Mouse (Mus musculus) liver, embryonic 14.5 days (tissue): ENCODE data around the gene Prss44. TPM values are rescaled to one million over a fixed set of nuclear protein-coding genes. Genes with fewer than 3 reads are reported as not detected.

Experiments used
- ATAC-seq: fragments of 200-750 bp; cut with Nextera tagmentation; 2 replicates; pipeline ENCODE4 v1.8.0; 2017; ENCODE audit warnings: moderate number of reproducible peaks, mild to moderate bottlenecking, moderate library complexity; ENCODE audit not compliant: insufficient read depth
- DNase-seq, 3 experiments: peaks; one replicate each; pipeline ENCODE4 v3.0.0-alpha.2; 2012 to 2013; ENCODE audit warnings: low read depth in 3 of 3, low spot score in 3 of 3
- H3K27ac ChIP-seq: fragments of 300-500 bp; sonication (generic); 2 replicates; pipeline ENCODE4 v1.5.1; 2014; ENCODE audit warnings: moderate library complexity, mild to moderate bottlenecking, control low read depth, inconsistent platforms
- H3K27me3 ChIP-seq: fragments of 300-500 bp; sonication (generic); 2 replicates; pipeline ENCODE4 v1.6.1; 2014; ENCODE audit warnings: mild to moderate bottlenecking, low read length, moderate library complexity; ENCODE audit not compliant: control insufficient read depth, insufficient read depth
- H3K36me3 ChIP-seq: fragments of 300-500 bp; sonication (generic); replicated peaks from 2 replicates; pipeline ENCODE4 v1.6.1; 2014; ENCODE audit warnings: low read depth; ENCODE audit not compliant: control insufficient read depth, insufficient read depth
- H3K4me1 ChIP-seq, 2 experiments: fragments of 200-500 bp in 1 of 2; fragments of 300-500 bp in 1 of 2; sonication (generic) in 1 of 2; replicated peaks; 2 replicates each; pipeline ENCODE4 v1.6.1; 2012 to 2014; ENCODE audit warnings: antibody characterized with exemption in 1 of 2, inconsistent platforms in 1 of 2, low read length in 1 of 2; ENCODE audit not compliant: control insufficient read depth in 2 of 2, insufficient read depth in 2 of 2
- H3K4me2 ChIP-seq: fragments of 300-500 bp; sonication (generic); 2 replicates; pipeline ENCODE4 v1.6.1; 2014; ENCODE audit warnings: low read depth, mild to moderate bottlenecking, control low read depth, moderate library complexity
- H3K4me3 ChIP-seq, 2 experiments: fragments of 200-500 bp in 1 of 2; fragments of 300-500 bp in 1 of 2; sonication (generic) in 1 of 2; 2 replicates each; pipeline ENCODE4 v1.5.1; 2012 to 2014; ENCODE audit warnings: low read depth in 2 of 2, low read length in 2 of 2, mild to moderate bottlenecking in 2 of 2, control low read depth in 1 of 2, inconsistent platforms in 1 of 2, moderate library complexity in 1 of 2; ENCODE audit not compliant: insufficient read depth in 1 of 2
- H3K9ac ChIP-seq: fragments of 300-500 bp; sonication (generic); replicated peaks from 2 replicates; pipeline ENCODE4 v1.6.1; 2014; ENCODE audit warnings: mild to moderate bottlenecking, control low read depth, moderate library complexity
- H3K9me3 ChIP-seq: fragments of 300-500 bp; sonication (generic); 2 replicates; pipeline ENCODE4 v1.6.1; 2016; ENCODE audit warnings: low read length, mixed read lengths; ENCODE audit not compliant: control insufficient read depth
- CTCF ChIP-seq: IDR thresholded peaks from 2 replicates; pipeline ENCODE4 v1.5.1; 2016; ENCODE audit warnings: antibody characterized with exemption, low read depth, control low read depth
- EP300 ChIP-seq: IDR thresholded peaks from 2 replicates; pipeline ENCODE4 v1.6.1; 2016; ENCODE audit warnings: antibody characterized with exemption, low read depth
- WGBS: fragments of 180-500 bp; shearing (Covaris S2); extraction: QIAGEN DNeasy Blood & Tissue Kit; methylation state at CpG from one replicate; pipeline ENCODE4 v1.1.7; 2014; ENCODE audit not compliant: insufficient replicate concordance; 5-methylcytosine and 5-hydroxymethylcytosine counted together
- polyA plus RNA-seq, 2 experiments: library from polyadenylated mRNA; depleted of rRNA in 1 of 2; stranded (reverse) in 1 of 2; unstranded in 1 of 2; fragments of >200 nt; fragmentation: Nextera tagmentation in 1 of 2; extraction: Ambion mirVana in 1 of 2; gene quantifications; 2 replicates each; pipeline versions ENCODE4 v1.2.1 to v1.2.3; 2012 to 2014

Gene Prss44
- polyA plus RNA-seq, 2 experiments = not detected

GRCm38 (mm10) chr9:110788169-110788568 is 25.6 kb upstream of the Prss44 start:
- no peaks in the 10 kb centered on the region for H3K9me3 ChIP-seq
- H3K4me3 ChIP-seq = no peak overlapping the region
- 67% methylated on average over 3 of the region's 3 CpGs for WGBS
- no peak overlapping the region for H3K9ac ChIP-seq
- H3K4me1 ChIP-seq = no peaks in the 10 kb centered on the region
- H3K4me2 ChIP-seq = no peak overlapping the region
- ATAC-seq (no peak), DNase-seq (no peak)
- no peaks in the 10 kb centered on the region for H3K27me3 ChIP-seq
- H3K27ac ChIP-seq = no peak overlapping the region
- TF ChIP-seq EP300 (no peak), CTCF (no peak)
- H3K36me3 ChIP-seq = no peaks in the 10 kb centered on the region

- Histone ChIP-seq H3K9ac (no peak overlapping the region), H3K4me2 (no peak overlapping the region), H3K27me3 (no peaks in the 10 kb centered on the region), H3K27ac (no peak overlapping the region), H3K4me3 (no peak overlapping the region), H3K36me3 (no peaks in the 10 kb centered on the region), H3K9me3 (no peaks in the 10 kb centered on the region), H3K4me1 (no peaks in the 10 kb centered on the region)
- ATAC-seq (no peak), DNase-seq (no peak)
- 49% methylated on average over 4 of the region's 4 CpGs for WGBS
- no peak for TF ChIP-seq EP300
- no peak for TF ChIP-seq CTCF
These were observed 23.3 kb upstream of the Prss44 start for GRCm38 (mm10) chr9:110790462-110790861.

- no peak for ATAC-seq
- H3K36me3 ChIP-seq = no peaks in the 10 kb centered on the region
- no peak overlapping the region for H3K9ac ChIP-seq
- no peak overlapping the region for H3K4me2 ChIP-seq
- H3K27me3 ChIP-seq = no peaks in the 10 kb centered on the region
- H3K9me3 ChIP-seq = no peaks in the 10 kb centered on the region
- TF ChIP-seq EP300 (no peak), CTCF (no peak)
- no peak overlapping the region for H3K27ac ChIP-seq
- no peak for DNase-seq
- WGBS = 52% methylated on average over 10 of the region's 10 CpGs
- H3K4me3 ChIP-seq = no peak overlapping the region
- H3K4me1 ChIP-seq = no peaks in the 10 kb centered on the region
These were observed 16.8 kb upstream of the Prss44 start for GRCm38 (mm10) chr9:110797013-110797412.

- TF ChIP-seq EP300 = no peak
- TF ChIP-seq CTCF = no peak
- H3K4me2 ChIP-seq = no peak within 1 kb of the TSS
- no peak within 1 kb of the TSS for H3K27ac ChIP-seq
- 75% methylated on average over 14 of the region's 14 CpGs for WGBS
- no peaks in the 10 kb centered on the region for H3K27me3 ChIP-seq
- H3K9me3 ChIP-seq = no peaks in the 10 kb centered on the region
- no peak within 1 kb of the TSS for H3K4me3 ChIP-seq
- ATAC-seq (no peak), DNase-seq (no peak)
- no peaks in the 10 kb centered on the region for H3K4me1 ChIP-seq
- no peaks in the 10 kb centered on the region for H3K36me3 ChIP-seq
- no peak within 1 kb of the TSS for H3K9ac ChIP-seq
These were observed 15.9 kb upstream of the Prss44 start, which contains the start of gene Prss42 for GRCm38 (mm10) chr9:110797866-110798265. TSS of gene Prss42 (plus strand) at chr9:110798166.

DNA sequence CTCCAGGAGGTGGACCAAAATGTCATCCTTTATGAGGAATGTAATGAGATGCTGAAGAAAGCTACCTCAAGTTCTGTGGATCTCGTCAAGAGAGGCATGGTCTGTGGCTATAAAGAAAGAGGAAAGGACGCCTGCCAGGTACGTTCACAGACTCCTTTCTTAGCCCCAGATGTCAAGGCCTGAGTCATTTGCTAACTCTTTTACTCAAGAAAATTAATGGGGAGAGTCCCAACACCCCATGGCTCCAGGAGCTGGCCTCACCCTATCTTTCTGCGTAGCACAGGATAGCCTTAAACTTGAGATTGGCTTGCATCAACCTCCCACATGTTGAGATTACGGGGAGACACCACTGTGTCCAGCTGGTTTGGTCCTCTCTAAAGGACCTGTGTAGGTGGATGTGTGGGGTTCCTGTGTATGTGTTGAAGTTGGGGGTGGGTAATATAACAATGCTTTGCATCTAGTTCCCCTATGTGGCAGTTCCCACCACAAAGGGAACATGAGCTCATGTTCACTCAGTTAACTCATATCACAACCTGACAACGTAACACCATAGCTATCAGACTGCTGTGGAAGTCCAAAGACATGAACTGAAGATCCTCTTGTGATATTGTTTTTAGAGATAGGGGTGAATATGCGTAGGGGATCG is 12.8 kb upstream of the Prss44 start:
- TF ChIP-seq CTCF (no peak), EP300 (no peak)
- H3K4me2 ChIP-seq = no peak overlapping the region
- ATAC-seq = no peak

More for the DNA sequence above, 12.8 kb upstream of the Prss44 start:
- Histone ChIP-seq H3K27ac (no peak overlapping the region), H3K36me3 (no peaks in the 10 kb centered on the region), H3K9me3 (no peaks in the 10 kb centered on the region), H3K4me1 (no peaks in the 10 kb centered on the region), H3K27me3 (no peaks in the 10 kb centered on the region), H3K9ac (no peak overlapping the region), H3K4me3 (no peak overlapping the region)
- 66% methylated on average over 8 of the region's 8 CpGs for WGBS
- no peak for DNase-seq
